Mouse (Mus musculus) olfactory bulb, adult 2 months (tissue): ENCODE data around the gene Lamtor1.

Experiments used
- CTCF ChIP-seq: fragments of 200-500 bp; IDR thresholded peaks from 2 replicates; pipeline ENCODE4 v1.5.1; 2012; ENCODE audit warnings: low read depth, mild to moderate bottlenecking, low read length, moderate library complexity; ENCODE audit not compliant: insufficient read depth
- POLR2A ChIP-seq: fragments of 200-500 bp; IDR thresholded peaks from 2 replicates; pipeline ENCODE4 v1.6.1; 2012; ENCODE audit warnings: mild to moderate bottlenecking, low read depth, low read length, moderate library complexity; ENCODE audit not compliant: insufficient read depth

DNA sequence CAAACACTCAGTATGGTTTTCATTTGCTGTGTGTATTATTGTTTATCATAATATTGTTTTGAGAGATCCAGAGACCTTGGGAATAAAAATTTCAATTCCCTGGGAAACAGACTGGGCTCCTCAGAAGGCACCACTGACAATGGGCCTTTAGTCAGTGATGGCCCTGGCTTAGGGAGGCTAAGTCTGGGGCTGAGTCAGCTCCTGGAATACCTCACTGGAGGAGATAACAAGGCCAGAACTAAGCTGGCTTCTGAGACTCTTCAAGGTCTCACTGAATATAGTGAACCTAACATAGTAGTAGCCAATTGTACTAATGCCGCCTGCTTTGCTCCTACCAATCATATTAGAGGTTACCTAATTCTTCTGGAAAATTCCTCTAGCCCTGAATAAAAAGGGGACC is 29.7 kb upstream of the Lamtor1 start:
- TF ChIP-seq CTCF (no peak), POLR2A (no peak)
